Mouse (Mus musculus): ENCODE measurements around the gene Olfr1490.
"Not testable (repeated sequence)": the region's sequence is repeated elsewhere in the genome, so short reads cannot be mapped to it uniquely, and the experiment has no call there.

The Olfr1490 gene

GRCm38 (mm10) chr19:13650791-13651190, at the start of gene Olfr1490:
Gene Olfr1490 (plus strand): TSS chr19:13651091.
- no peak for DNase-seq (ENCODE audit: low spot score)

- not testable (repeated sequence) for DNase-seq (ENCODE audit: low spot score)
Observed at GRCm38 (mm10) chr19:13617075-13617474, 33.8 kb upstream of the Olfr1490 start, which contains the start of gene Olfr1487. Gene Olfr1487 (plus strand): TSS chr19:13617375.

- DNase-seq (ENCODE audit: low spot score) = no peak
Observed at GRCm38 (mm10) chr19:13631321-13631720, 19.6 kb upstream of the Olfr1490 start, which contains the start of gene Olfr1489. Gene Olfr1489 (plus strand): TSS chr19:13631621.

DNA sequence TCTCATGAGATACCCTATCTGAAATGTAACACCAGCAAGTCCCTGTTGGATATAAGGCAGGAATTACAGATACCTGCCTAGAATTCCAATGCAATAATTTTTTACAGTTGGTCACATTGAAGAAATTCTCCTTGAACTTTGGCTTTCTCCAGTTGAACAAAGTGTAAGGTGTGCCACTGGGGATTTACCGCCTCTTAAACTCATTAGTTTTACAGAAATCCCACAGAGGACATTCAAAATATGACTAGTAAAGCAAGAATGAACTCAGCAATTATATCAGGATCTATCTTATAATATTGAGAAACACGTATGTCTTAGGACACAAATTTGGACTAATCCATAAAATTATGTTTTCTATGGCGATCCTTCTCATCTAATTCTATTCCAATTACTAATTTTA, 46.1 kb downstream of the Olfr1490 start, which contains the start of gene Olfr1491:
Gene Olfr1491 (plus strand): TSS at position 301 of the 400 bp plus-strand sequence.
- no peak for DNase-seq (ENCODE audit: low spot score)
